Mouse (Mus musculus): Measurements from ENCODE around the gene Dnajb2. TPM values are rescaled to one million over a fixed set of nuclear protein-coding genes. Genes with fewer than 3 reads are reported as not detected.

Dnajb2 gene
- total RNA-seq, 2 experiments from 2014 or later = 93.6 to 102 TPM

DNA sequence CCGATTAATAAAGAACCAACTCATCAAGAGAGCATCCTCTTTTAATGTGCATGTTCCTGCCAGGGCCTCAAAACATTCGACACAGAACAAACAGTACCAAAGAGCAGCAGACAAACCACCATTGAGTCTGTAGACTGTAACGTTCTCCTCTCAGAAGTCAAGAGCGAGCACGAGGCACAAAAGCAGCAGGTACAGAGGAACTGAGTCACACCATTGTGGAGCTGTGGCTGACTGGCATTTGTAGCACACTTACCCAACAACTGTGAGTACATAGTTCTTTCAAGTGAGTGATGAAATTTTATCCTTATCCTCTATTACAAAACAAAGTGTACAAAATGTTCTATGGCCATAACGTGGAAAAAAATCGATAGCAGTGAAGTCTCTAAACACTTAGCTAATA lies 48.7 kb downstream of the Dnajb2 start:
- DNase-seq (ENCODE audit: extremely low spot score in 1 of 2, low spot score in 2 of 2) = no peak
- Histone ChIP-seq H3K4me3 (no peak overlapping the region), H3K27ac (no peak overlapping the region)
- intact Hi-C loops (cut with DNase I) = no loop called here
- TF ChIP-seq CTCF (IDR thresholded peaks at IDR 0.05) = no peak

DNA sequence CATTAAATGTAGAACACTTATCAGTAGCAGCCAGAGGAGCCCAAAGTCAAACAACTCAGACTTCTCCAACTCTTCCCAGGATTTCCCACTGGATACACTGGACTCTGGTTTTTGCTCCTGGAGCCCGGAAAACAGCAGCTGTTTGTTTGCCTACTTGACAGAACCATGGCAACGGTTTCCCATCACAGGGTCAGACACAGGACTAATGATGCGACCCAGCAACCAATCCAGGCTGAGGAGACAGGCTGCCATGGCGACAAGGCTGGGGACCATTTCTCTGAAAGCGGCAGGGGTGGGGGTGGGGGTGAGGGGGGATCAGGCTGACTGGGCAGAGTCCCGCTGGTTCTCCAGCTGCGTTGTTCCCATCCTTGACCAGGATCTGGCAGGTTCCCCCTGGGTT lies 53.2 kb downstream of the Dnajb2 start:
- no peak overlapping the region for H3K4me3 ChIP-seq
- DNase-seq (ENCODE audit: extremely low spot score in 1 of 2, low spot score in 2 of 2) = peak in 1 of 2 experiments; percentile 43
- intact Hi-C loops (cut with DNase I) = no loop called here
- no peak for TF ChIP-seq CTCF (IDR thresholded peaks at IDR 0.05)
- H3K27ac ChIP-seq = peak overlapping the region; percentile 69

- DNase-seq (ENCODE audit: extremely low spot score in 1 of 2, low spot score in 2 of 2) = no peak
- TF ChIP-seq CTCF (IDR thresholded peaks at IDR 0.05) = no peak
- Histone ChIP-seq H3K4me3 (no peak overlapping the region), H3K27ac (peak overlapping the region; percentile 69)
- intact Hi-C loops (cut with DNase I) = loop anchor here (2.0 kb wide), 2 partner anchors 27 to 35 kb away; no protein-coding TSS in a partner anchor
Observed at GRCm38 (mm10) chr1:75289888-75290431, 53.8 kb downstream of the Dnajb2 start.

DNA sequence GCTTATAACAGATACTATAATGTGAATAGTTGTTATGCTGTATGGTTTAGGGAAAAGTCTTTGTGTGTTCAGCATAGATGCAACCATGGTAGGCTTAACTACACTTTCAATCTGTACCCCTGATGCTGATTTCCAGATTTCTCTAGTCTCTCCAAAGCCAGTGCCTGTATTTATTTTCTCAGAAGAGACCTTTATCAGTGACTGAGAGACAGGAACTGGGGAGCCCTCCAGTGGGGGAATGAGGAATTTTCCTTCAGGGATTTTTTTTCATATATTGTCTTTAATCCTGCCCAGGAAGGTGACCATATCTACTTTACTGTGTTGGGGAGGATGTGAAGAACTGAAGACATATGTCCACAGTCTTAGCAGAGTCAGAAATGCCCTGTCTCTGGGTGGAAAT lies 54.4 kb downstream of the Dnajb2 start:
- peak; percentile 73 for TF ChIP-seq CTCF (IDR thresholded peaks at IDR 0.05)
- peak overlapping the region; percentile 69; the same call in 1 of the 2 replicates for H3K27ac ChIP-seq
- DNase-seq (ENCODE audit: extremely low spot score in 1 of 2, low spot score in 2 of 2) = peak; percentile 51 to 69
- intact Hi-C loops (cut with DNase I) = loop anchor here (2.0 kb wide), 2 partner anchors 28 to 36 kb away; no protein-coding TSS in a partner anchor
- H3K4me3 ChIP-seq = no peak overlapping the region

- no peak for TF ChIP-seq CTCF (IDR thresholded peaks at IDR 0.05)
- H3K27ac ChIP-seq = no peak overlapping the region
- DNase-seq (ENCODE audit: extremely low spot score in 1 of 2, low spot score in 2 of 2) = no peak
- intact Hi-C loops (cut with DNase I) = loop anchor here (2.0 kb wide), 2 partner anchors 29 to 37 kb away; no protein-coding TSS in a partner anchor
- no peak overlapping the region for H3K4me3 ChIP-seq
Observed at GRCm38 (mm10) chr1:75291321-75291720, 55.1 kb downstream of the Dnajb2 start.

GRCm38 (mm10) chr1:75292476-75293330 lies 56.5 kb downstream of the Dnajb2 start:
- Histone ChIP-seq H3K27ac (no peak overlapping the region), H3K4me3 (no peak overlapping the region)
- no peak for DNase-seq (ENCODE audit: extremely low spot score in 1 of 2, low spot score in 2 of 2)
- TF ChIP-seq CTCF (IDR thresholded peaks at IDR 0.05) = no peak
- intact Hi-C loops (cut with DNase I) = no loop called here

DNA sequence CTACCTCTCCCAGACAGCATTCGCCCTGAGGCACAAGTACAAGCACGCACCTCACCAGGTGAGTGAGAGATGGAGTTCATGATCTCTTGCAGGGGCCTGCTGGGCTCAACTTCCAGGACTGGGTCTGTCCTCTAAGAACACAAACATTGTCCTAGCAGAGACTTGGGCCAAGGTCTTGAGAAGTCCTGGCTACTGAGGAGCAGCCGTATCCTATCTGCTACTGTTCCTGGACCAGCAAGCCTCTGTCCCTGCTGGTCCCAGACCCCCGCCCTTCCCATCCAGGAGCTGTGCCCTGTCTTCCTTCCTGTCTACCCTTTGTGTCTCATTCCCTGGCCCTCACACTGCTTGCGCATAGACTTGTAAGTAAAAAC lies 57.1 kb downstream of the Dnajb2 start:
- Histone ChIP-seq H3K4me3 (no peak overlapping the region), H3K27ac (no peak overlapping the region)
- DNase-seq (ENCODE audit: extremely low spot score in 1 of 2, low spot score in 2 of 2) = no peak
- intact Hi-C loops (cut with DNase I) = no loop called here
- no peak for TF ChIP-seq CTCF (IDR thresholded peaks at IDR 0.05)

DNA sequence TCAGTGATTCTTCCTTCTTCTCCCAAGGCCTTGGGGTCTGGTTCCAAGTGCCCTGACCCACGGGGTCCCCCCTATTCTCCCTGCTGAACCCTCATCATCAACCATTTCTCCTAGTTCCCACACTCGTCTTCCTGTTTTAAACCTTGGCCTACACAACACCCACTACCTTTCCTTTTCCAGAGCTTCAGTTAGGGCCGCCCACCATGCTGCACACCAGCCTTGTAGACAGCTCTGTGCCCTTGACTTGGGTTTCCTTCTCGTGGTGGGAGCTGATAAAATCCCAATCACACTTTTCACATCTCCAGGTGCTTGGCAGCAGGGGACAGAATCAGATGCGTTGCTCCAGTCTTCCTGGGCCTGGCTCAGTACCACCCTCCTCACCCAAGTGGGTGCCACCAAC lies 58.1 kb downstream of the Dnajb2 start:
- DNase-seq (ENCODE audit: extremely low spot score in 1 of 2, low spot score in 2 of 2) = no peak
- peak overlapping the region; percentile 62; the same call in 1 of the 2 replicates for H3K27ac ChIP-seq
- no peak overlapping the region for H3K4me3 ChIP-seq
- TF ChIP-seq CTCF (IDR thresholded peaks at IDR 0.05) = no peak
- intact Hi-C loops (cut with DNase I) = no loop called here

Small RNA genes lying within 50 kb of the gene (microRNA-seq; reads per million reads assigned to microRNA genes)
- gene Gm27943 = 0 reads per million in 2 experiments

Other genes with a start within 250 kb of the Dnajb2 start
- 1 to 10 TPM; 2.4 to 3.3 TPM for gene Nhej1, start 111.2 kb upstream of the Dnajb2 start, total RNA-seq (2021)
- 1 to 10 TPM; 2.7 to 3.3 TPM for gene Slc23a3, start 102.5 kb upstream of the Dnajb2 start, total RNA-seq (2021)
- gene Cnppd1, start 93.7 kb upstream of the Dnajb2 start, total RNA-seq (2021) = 10 to 100 TPM; 32.5 to 36.0 TPM
- gene Retreg2, start 93.6 kb upstream of the Dnajb2 start, total RNA-seq (2021) = 100 to 1,000 TPM; 199 to 200 TPM
- 10 to 100 TPM; 27.6 to 28.9 TPM for gene Zfand2b, start 67.8 kb upstream of the Dnajb2 start, total RNA-seq (2021)
- gene Abcb6, start 56.0 kb upstream of the Dnajb2 start, total RNA-seq (2021) = 10 to 100 TPM; 24.9 to 25.4 TPM
- gene Ankzf1, start 44.3 kb upstream of the Dnajb2 start, total RNA-seq (2021) = 10 to 100 TPM; 25.7 to 30.7 TPM
- 100 to 1,000 TPM; 131 to 132 TPM for gene Atg9a, start 44.2 kb upstream of the Dnajb2 start, total RNA-seq (2021)
- gene Glb1l, start 25.6 kb upstream of the Dnajb2 start, total RNA-seq (2021) = 10 to 100 TPM; 12.7 to 15.6 TPM
- gene Stk16, start 25.6 kb upstream of the Dnajb2 start, total RNA-seq (2021) = 10 to 100 TPM; 85.6 to 86.0 TPM
- 100 to 1,000 TPM; 594 to 616 TPM for gene Tuba4a, start 16.5 kb upstream of the Dnajb2 start, total RNA-seq (2021)
- gene A630095N17Rik, start 4.3 kb upstream of the Dnajb2 start, total RNA-seq (2021) = not detected
- 100 to 1,000 TPM; 507 to 550 TPM for gene Ptprn, start 28.1 kb downstream of the Dnajb2 start, total RNA-seq (2021)
- 100 to 1,000 TPM; 144 to 184 TPM for gene Resp18, start 42.0 kb downstream of the Dnajb2 start, total RNA-seq (2021)
- 10 to 100 TPM; 49.4 to 53.0 TPM for gene Dnpep, start 81.6 kb downstream of the Dnajb2 start, total RNA-seq (2021)
- gene Des, start 123.9 kb downstream of the Dnajb2 start, total RNA-seq (2021) = 1 to 10 TPM in 1 of 2 experiments, under 1 TPM in 1; 0.77 to 1.7 TPM
- gene Speg, start 138.9 kb downstream of the Dnajb2 start, total RNA-seq (2021) = 100 to 1,000 TPM; 199 to 215 TPM
- 10 to 100 TPM; 65.0 to 69.4 TPM for gene Gmppa, start 199.5 kb downstream of the Dnajb2 start, total RNA-seq (2021)
- 10 to 100 TPM in 1 of 2 experiments, 1 to 10 TPM in 1; 8.7 to 13.2 TPM for gene Asic4, start 214.0 kb downstream of the Dnajb2 start, total RNA-seq (2021)
- gene Chpf, start 242.9 kb downstream of the Dnajb2 start, total RNA-seq (2021) = 10 to 100 TPM; 80.5 to 87.3 TPM
- 100 to 1,000 TPM; 110 to 112 TPM for gene Tmem198, start 243.1 kb downstream of the Dnajb2 start, total RNA-seq (2021)

Measured in left cerebral cortex, adult 2 months (tissue).